Mouse (Mus musculus): ENCODE data around the gene Map3k13. TPM values are rescaled to one million over a fixed set of nuclear protein-coding genes. Genes with fewer than 3 reads are reported as not detected.

Gene Map3k13
- polyA plus RNA-seq (2015; fragmentation: Nextera tagmentation; extraction: Ambion mirVana) = 1.1 TPM in 2 replicates

- peak within 1 kb of the TSS; percentile 82 for H3K4me2 ChIP-seq
- 2% methylated on average over 47 of the region's 47 CpGs for WGBS
- no peaks in the 10 kb centered on the region for H3K36me3 ChIP-seq
- ATAC-seq (ENCODE audit: insufficient read depth, low FRiP score, low read depth) = peak; percentile 96
- H3K27ac ChIP-seq = peak within 1 kb of the TSS; percentile 88
- 0 out of 2 replicates have a peak, but pooled peaks cover 4% of the 10 kb centered on the region for H3K4me1 ChIP-seq
- H3K9ac ChIP-seq = peak within 1 kb of the TSS; percentile 55
- H3K27me3 ChIP-seq (replicated peaks) = no peaks in the 10 kb centered on the region
- H3K9me3 ChIP-seq = no peaks in the 10 kb centered on the region
- H3K4me3 ChIP-seq (replicated peaks) = peak within 1 kb of the TSS; percentile 83
Observed at GRCm38 (mm10) chr16:21793875-21794696, at the start of gene Map3k13. Gene Map3k13, plus strand, starts transcription at chr16:21794346.

GRCm38 (mm10) chr16:21758447-21758846, 35.7 kb upstream of the Map3k13 start:
- no peaks in the 10 kb centered on the region for H3K4me1 ChIP-seq
- H3K4me2 ChIP-seq = no peak overlapping the region
- H3K27me3 ChIP-seq (replicated peaks) = no peaks in the 10 kb centered on the region
- no peaks in the 10 kb centered on the region for H3K9me3 ChIP-seq
- 77% methylated on average over 1 of the region's 1 CpGs for WGBS
- no peaks in the 10 kb centered on the region for H3K36me3 ChIP-seq
- H3K9ac ChIP-seq = no peak overlapping the region
- ATAC-seq (ENCODE audit: insufficient read depth, low FRiP score, low read depth) = no peak
- H3K4me3 ChIP-seq (replicated peaks) = no peak overlapping the region
- no peak overlapping the region for H3K27ac ChIP-seq

- no peak overlapping the region for H3K4me3 ChIP-seq (replicated peaks)
- 0 out of 2 replicates have a peak, but pooled peaks cover 4% of the 10 kb centered on the region for H3K36me3 ChIP-seq
- no peak overlapping the region for H3K9ac ChIP-seq
- H3K27me3 ChIP-seq (replicated peaks) = no peaks in the 10 kb centered on the region
- no peaks in the 10 kb centered on the region for H3K9me3 ChIP-seq
- no peak overlapping the region for H3K27ac ChIP-seq
- ATAC-seq (ENCODE audit: insufficient read depth, low FRiP score, low read depth) = no peak
- WGBS = 76% methylated on average over 3 of the region's 3 CpGs
- no peak overlapping the region for H3K4me2 ChIP-seq
- H3K4me1 ChIP-seq = no peaks in the 10 kb centered on the region
Observed at GRCm38 (mm10) chr16:21768255-21768654, 25.9 kb upstream of the Map3k13 start.

GRCm38 (mm10) chr16:21769667-21770066, 24.5 kb upstream of the Map3k13 start:
- Histone ChIP-seq H3K27ac (no peak overlapping the region), H3K4me2 (no peak overlapping the region), H3K9ac (no peak overlapping the region), H3K9me3 (no peaks in the 10 kb centered on the region), H3K4me1 (no peaks in the 10 kb centered on the region), H3K27me3 (replicated peaks) (no peaks in the 10 kb centered on the region), H3K36me3 (0 out of 2 replicates have a peak, but pooled peaks cover 4% of the 10 kb centered on the region), H3K4me3 (replicated peaks) (no peak overlapping the region)
- 82% methylated on average over 5 of the region's 5 CpGs for WGBS
- no peak for ATAC-seq (ENCODE audit: insufficient read depth, low FRiP score, low read depth)

GRCm38 (mm10) chr16:21774725-21775124, 19.4 kb upstream of the Map3k13 start:
- ATAC-seq (ENCODE audit: insufficient read depth, low FRiP score, low read depth) = no peak
- H3K4me3 ChIP-seq (replicated peaks) = no peak overlapping the region
- 85% methylated on average over 4 of the region's 4 CpGs for WGBS

GRCm38 (mm10) chr16:21778293-21778866, 15.8 kb upstream of the Map3k13 start:
- Histone ChIP-seq H3K27me3 (replicated peaks) (no peaks in the 10 kb centered on the region), H3K4me2 (peak overlapping the region; percentile 13; the same call in 1 of the 2 replicates), H3K9me3 (no peaks in the 10 kb centered on the region), H3K27ac (no peak overlapping the region), H3K4me1 (no peaks in the 10 kb centered on the region), H3K4me3 (replicated peaks) (peak overlapping the region; percentile 18), H3K9ac (no peak overlapping the region), H3K36me3 (no peaks in the 10 kb centered on the region)
- WGBS = 45% methylated on average over 3 of the region's 3 CpGs
- no peak for ATAC-seq (ENCODE audit: insufficient read depth, low FRiP score, low read depth)

More at GRCm38 (mm10) chr16:21774725-21775124, 19.4 kb upstream of the Map3k13 start:
- H3K9me3 ChIP-seq = no peaks in the 10 kb centered on the region
- no peak overlapping the region for H3K27ac ChIP-seq
- H3K36me3 ChIP-seq = 0 out of 2 replicates have a peak, but pooled peaks cover 4% of the 10 kb centered on the region
- no peak overlapping the region for H3K4me2 ChIP-seq
- no peak overlapping the region for H3K9ac ChIP-seq
- H3K4me1 ChIP-seq = no peaks in the 10 kb centered on the region
- no peaks in the 10 kb centered on the region for H3K27me3 ChIP-seq (replicated peaks)

- Histone ChIP-seq H3K4me1 (no peaks in the 10 kb centered on the region), H3K36me3 (no peaks in the 10 kb centered on the region), H3K27me3 (replicated peaks) (no peaks in the 10 kb centered on the region), H3K4me2 (no peak overlapping the region), H3K27ac (no peak overlapping the region), H3K4me3 (replicated peaks) (no peak overlapping the region), H3K9ac (no peak overlapping the region), H3K9me3 (no peaks in the 10 kb centered on the region)
- WGBS = 76% methylated on average over 4 of the region's 4 CpGs
- ATAC-seq (ENCODE audit: insufficient read depth, low FRiP score, low read depth) = no peak
Observed at GRCm38 (mm10) chr16:21779149-21779548, 15.0 kb upstream of the Map3k13 start.

- no peak for ATAC-seq (ENCODE audit: insufficient read depth, low FRiP score, low read depth)
Observed at GRCm38 (mm10) chr16:21781277-21781676, 12.9 kb upstream of the Map3k13 start.

GRCm38 (mm10) chr16:21781895-21782294, 12.3 kb upstream of the Map3k13 start:
- ATAC-seq (ENCODE audit: insufficient read depth, low FRiP score, low read depth) = no peak
- no peak overlapping the region for H3K27ac ChIP-seq

More at GRCm38 (mm10) chr16:21781277-21781676, 12.9 kb upstream of the Map3k13 start:
- Histone ChIP-seq H3K4me3 (replicated peaks) (no peak overlapping the region), H3K9ac (no peak overlapping the region), H3K4me2 (no peak overlapping the region), H3K27me3 (replicated peaks) (no peaks in the 10 kb centered on the region), H3K9me3 (no peaks in the 10 kb centered on the region), H3K4me1 (no peaks in the 10 kb centered on the region), H3K36me3 (no peaks in the 10 kb centered on the region), H3K27ac (no peak overlapping the region)
- WGBS = 67% methylated on average over 3 of the region's 3 CpGs

GRCm38 (mm10) chr16:21782807-21783206, 11.3 kb upstream of the Map3k13 start:
- Histone ChIP-seq H3K36me3 (no peaks in the 10 kb centered on the region), H3K4me1 (peaks cover 6% of the 10 kb centered on the region), H3K27ac (no peak overlapping the region), H3K4me3 (replicated peaks) (no peak overlapping the region), H3K27me3 (replicated peaks) (no peaks in the 10 kb centered on the region), H3K9ac (no peak overlapping the region), H3K9me3 (no peaks in the 10 kb centered on the region), H3K4me2 (no peak overlapping the region)
- 51% methylated on average over 2 of the region's 2 CpGs for WGBS
- ATAC-seq (ENCODE audit: insufficient read depth, low FRiP score, low read depth) = no peak

More at GRCm38 (mm10) chr16:21781895-21782294, 12.3 kb upstream of the Map3k13 start:
- WGBS = 83% methylated on average over 3 of the region's 3 CpGs
- no peaks in the 10 kb centered on the region for H3K27me3 ChIP-seq (replicated peaks)
- H3K4me2 ChIP-seq = no peak overlapping the region
- H3K4me3 ChIP-seq (replicated peaks) = no peak overlapping the region
- no peaks in the 10 kb centered on the region for H3K36me3 ChIP-seq
- H3K9me3 ChIP-seq = no peaks in the 10 kb centered on the region
- no peak overlapping the region for H3K9ac ChIP-seq
- no peaks in the 10 kb centered on the region for H3K4me1 ChIP-seq

- WGBS = 74% methylated on average over 4 of the region's 4 CpGs
- no peak overlapping the region for H3K4me3 ChIP-seq (replicated peaks)
- peaks cover 12% of the 10 kb centered on the region for H3K4me1 ChIP-seq
- H3K9me3 ChIP-seq = no peaks in the 10 kb centered on the region
- H3K9ac ChIP-seq = no peak overlapping the region
- H3K36me3 ChIP-seq = no peaks in the 10 kb centered on the region
- no peak overlapping the region for H3K4me2 ChIP-seq
- H3K27ac ChIP-seq = no peak overlapping the region
- no peak for ATAC-seq (ENCODE audit: insufficient read depth, low FRiP score, low read depth)
- no peaks in the 10 kb centered on the region for H3K27me3 ChIP-seq (replicated peaks)
Observed at GRCm38 (mm10) chr16:21785000-21785399, 9.1 kb upstream of the Map3k13 start.

- WGBS = 92% methylated on average over 8 of the region's 8 CpGs
- Histone ChIP-seq H3K27me3 (replicated peaks) (no peaks in the 10 kb centered on the region), H3K4me3 (replicated peaks) (no peak overlapping the region), H3K4me2 (no peak overlapping the region), H3K27ac (no peak overlapping the region), H3K9me3 (no peaks in the 10 kb centered on the region), H3K9ac (no peak overlapping the region), H3K36me3 (no peaks in the 10 kb centered on the region), H3K4me1 (peaks cover 12% of the 10 kb centered on the region)
- ATAC-seq (ENCODE audit: insufficient read depth, low FRiP score, low read depth) = no peak
Observed at GRCm38 (mm10) chr16:21786317-21786716, 7.8 kb upstream of the Map3k13 start.

Data from stomach, embryonic 15.5 days (tissue).